Mouse (Mus musculus): ENCODE results near the gene Dguok. TPM values are rescaled to one million over a fixed set of nuclear protein-coding genes. Genes with fewer than 3 reads are reported as not detected.

Gene Dguok
- polyA plus RNA-seq (2017; shearing (Covaris generic)), result 143 TPM

DNA sequence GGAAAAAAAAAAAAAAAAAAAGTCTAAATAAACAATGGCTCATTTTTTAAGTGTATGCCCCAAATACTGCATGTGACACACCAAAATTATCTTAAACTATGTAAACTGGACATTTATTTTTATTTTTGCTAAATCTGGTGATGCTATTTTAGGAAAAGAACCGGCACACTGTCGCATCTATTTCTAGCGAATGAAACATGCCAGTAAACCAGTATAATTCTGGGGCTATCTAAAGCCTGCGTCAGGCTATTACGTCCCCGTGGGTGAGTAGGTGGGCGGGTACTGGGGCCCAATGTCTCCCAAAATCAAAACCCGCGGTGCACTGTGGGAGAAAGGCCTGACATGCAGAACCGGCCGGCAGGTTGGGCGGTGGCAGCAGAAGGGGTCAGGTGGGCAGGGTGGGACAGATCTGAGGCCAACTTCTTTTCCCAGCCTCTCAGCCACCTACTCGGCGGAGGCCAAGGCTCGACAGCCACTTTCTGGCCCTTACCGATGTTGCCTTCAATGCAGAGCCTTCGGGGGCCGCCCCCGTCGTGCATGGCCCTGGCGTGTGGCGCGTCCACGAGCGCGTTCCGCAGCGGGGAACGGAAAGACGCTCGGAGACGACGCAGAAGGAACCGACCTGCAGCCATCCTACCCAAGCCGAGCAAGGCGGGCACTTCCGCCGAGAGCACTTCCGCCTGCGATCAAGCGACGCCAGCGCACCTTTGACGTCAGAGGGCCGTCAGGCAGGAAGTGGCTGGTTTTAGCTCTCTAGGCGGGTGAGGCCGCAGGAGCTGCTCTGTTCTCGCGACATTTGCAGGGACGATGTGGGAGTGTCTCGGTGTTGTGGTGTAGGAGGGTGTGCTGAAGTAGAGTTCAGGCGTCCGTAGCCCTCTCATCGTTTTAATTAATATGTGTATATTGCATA lies at the start of gene Dguok:
Gene Dguok (minus strand): TSS at position 712 of the 910 bp plus-strand sequence.

DNA sequence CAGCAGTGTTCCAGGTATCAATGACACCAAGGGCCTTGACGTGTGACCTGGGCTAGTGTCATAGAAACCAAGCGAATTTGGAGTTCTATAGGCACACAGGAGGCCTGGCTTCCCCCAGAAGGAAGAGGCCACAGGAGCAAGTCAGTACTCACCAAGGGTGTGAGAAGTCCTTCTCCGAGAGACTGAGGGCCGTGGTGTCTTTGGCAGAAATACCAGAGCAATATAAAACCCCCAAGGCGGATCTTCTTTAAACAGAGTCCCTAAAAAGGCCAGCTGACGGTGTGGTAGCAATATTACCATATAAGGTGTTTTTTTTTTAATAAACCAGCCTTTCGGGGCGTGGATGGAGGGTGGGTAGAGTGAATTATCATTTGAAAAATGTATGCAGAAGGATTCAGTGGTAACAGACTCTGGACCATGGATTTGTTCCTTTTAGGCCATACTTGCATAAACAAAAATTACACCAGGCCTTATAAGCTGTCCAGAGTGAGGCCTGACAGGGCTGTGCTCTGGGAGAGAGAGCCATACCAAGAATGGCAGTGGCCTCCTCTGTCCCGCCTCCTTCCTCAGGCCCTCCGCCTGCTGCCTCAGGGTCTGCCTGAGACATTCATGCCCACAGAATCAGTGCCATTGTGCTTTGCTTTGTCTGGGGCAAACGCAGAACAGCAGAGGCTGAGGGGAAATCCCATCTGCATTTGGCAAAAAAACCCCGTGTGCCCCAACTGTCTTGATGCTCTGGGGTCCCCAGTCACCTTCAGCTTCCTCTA lies 29.4 kb upstream of the Dguok start, which contains the start of gene Actg2:
Gene Actg2 (minus strand): TSS at position 238 of the 767 bp plus-strand sequence.

DNA sequence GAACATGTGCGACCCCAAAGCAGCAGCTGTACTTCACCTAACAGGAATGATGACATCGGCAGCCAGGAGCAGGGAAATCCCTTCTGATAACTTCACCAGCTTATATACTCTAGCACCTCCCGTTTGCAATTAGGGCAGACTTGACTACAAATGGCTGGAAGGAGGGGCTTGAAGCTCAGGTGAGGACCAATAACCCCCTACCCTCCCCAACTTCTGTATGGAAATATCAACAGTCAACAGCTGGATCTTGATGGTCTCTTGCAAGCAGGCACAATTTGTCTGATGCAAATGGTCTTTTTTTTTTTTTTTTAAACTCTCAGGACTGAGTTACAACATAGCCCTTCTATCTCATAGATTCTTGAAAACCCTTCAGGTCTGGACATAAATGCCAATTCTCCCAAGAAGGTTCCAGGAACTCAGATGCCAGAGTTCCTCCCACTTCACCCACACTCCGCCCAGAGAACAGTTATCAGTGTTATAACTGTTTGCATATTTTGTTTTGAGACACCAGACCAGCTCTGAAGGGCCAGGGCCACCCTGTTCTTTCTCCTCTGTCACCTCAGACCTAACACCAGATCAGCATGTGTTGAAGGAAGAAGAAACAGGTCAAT lies 47.6 kb downstream of the Dguok start, which contains the start of gene Tet3:
Gene Tet3 (minus strand): TSS at position 51 of the 611 bp plus-strand sequence.

Other genes with a start within 250 kb of the Dguok start
- 85.7 TPM for gene Mthfd2, start 181.1 kb downstream of the Dguok start, polyA plus RNA-seq (2017; shearing (Covaris generic))
- 67.5 TPM for gene Mob1a, start 181.0 kb downstream of the Dguok start, polyA plus RNA-seq (2017; shearing (Covaris generic))
- 41.7 TPM for gene Bola3, start 157.8 kb downstream of the Dguok start, polyA plus RNA-seq (2017; shearing (Covaris generic))
- 49.1 TPM for gene Tet3, start 47.9 kb downstream of the Dguok start, polyA plus RNA-seq (2017; shearing (Covaris generic))
- 27.0 TPM for gene Actg2, start 29.3 kb upstream of the Dguok start, polyA plus RNA-seq (2017; shearing (Covaris generic))
- gene Stambp, start 65.8 kb upstream of the Dguok start, polyA plus RNA-seq (2017; shearing (Covaris generic)), result 45.0 TPM
- gene Clec4f, start 149.2 kb upstream of the Dguok start, polyA plus RNA-seq (2017; shearing (Covaris generic)), result not detected
- gene Cd207, start 170.9 kb upstream of the Dguok start, polyA plus RNA-seq (2017; shearing (Covaris generic)), result not detected
- gene Vax2, start 204.3 kb upstream of the Dguok start, polyA plus RNA-seq (2017; shearing (Covaris generic)), result 0.37 TPM
- gene Atp6v1b1, start 236.0 kb upstream of the Dguok start, polyA plus RNA-seq (2017; shearing (Covaris generic)), result not detected